In the genomic region with DNA sequence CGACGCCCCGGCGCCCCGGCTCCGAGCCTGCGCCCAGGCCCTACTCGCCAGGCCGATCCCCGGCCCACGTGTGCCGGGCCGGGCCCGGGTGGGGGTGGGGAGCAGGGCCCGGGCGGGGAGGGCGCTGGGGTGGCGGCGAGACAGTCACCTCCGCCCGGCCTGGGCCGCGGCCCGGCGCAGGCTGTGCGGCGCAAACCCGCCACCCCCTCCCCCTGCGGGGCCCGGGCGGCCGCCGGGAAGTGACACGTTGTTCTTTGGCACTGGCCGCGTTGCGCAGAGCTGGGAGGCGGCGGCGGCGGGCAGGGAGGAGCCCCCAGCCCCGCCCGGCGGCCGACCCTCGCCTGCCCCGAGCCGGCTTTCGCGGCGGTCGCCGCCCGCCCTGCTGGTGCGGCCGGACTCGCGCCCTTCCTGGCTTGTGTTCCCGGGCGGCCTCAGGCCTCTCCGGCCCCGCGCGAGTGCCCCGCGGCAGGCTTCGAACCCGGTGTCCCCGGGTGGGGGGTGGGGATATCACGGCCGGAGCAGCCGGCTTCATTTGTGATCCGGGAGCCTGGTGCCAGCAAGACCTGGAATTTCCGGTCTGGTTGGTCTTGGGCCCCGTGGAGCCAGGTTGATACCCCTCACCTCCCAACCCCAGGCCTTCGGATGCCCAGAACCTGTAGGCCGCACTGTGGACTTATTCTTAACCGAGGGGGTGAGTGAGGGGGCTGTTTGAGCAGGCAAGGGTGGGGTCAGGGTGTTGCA, we compare ENCODE assay signal across 8 mouse cellular contexts. TPM values are rescaled to one million over a fixed set of nuclear protein-coding genes. Genes with fewer than 3 reads are reported as not detected.
DNase-seq lines count a peak whose midpoint lies in the region; ATAC-seq lines count a peak whose summit lies in the region.

No protein-coding gene starts in this region.

- H3K27ac ChIP-seq in forebrain, embryonic 15.5 days (replicated peaks), result peak overlapping the region; percentile 89
- peak overlapping the region; percentile 83 for H3K27ac ChIP-seq in hindbrain, embryonic 11.5 days (ENCODE audit: low read depth, low read length)
- H3K27ac ChIP-seq in stomach, embryonic 15.5 days, result peak overlapping the region; percentile 95

- 0 out of 2 replicates have a peak, but pooled peaks have one; percentile 5 for ATAC-seq in cerebellum, adult (ENCODE audit: insufficient number of reproducible peaks, low FRiP score, low TSS enrichment)
- peak; percentile 4; the same call in 1 of the 2 replicates for ATAC-seq in forebrain, embryonic 15.5 days (replicated peaks)
- peak; percentile 88 for ATAC-seq in hindbrain, embryonic 11.5 days (ENCODE audit: low FRiP score)
- peak; percentile 12 for ATAC-seq in megakaryocyte progenitor cell, adult 5-6 weeks (replicated peaks; ENCODE audit: poor library complexity)
- peak; percentile 68 for ATAC-seq in stomach, embryonic 15.5 days (ENCODE audit: insufficient read depth, low FRiP score, low read depth)

- H3K9ac ChIP-seq in forebrain, embryonic 15.5 days (replicated peaks), result peak overlapping the region; percentile 80
- H3K9ac ChIP-seq in hindbrain, embryonic 11.5 days (ENCODE audit: low read depth, low read length), result peak overlapping the region; percentile 95
- peak overlapping the region; percentile 78 for H3K9ac ChIP-seq in stomach, embryonic 15.5 days

- H3K27me3 ChIP-seq in forebrain, embryonic 15.5 days, result no peaks in the 10 kb centered on the region
- no peaks in the 10 kb centered on the region for H3K27me3 ChIP-seq in hindbrain, embryonic 11.5 days (ENCODE audit: control insufficient read depth, insufficient read depth, low read length)
- no peaks in the 10 kb centered on the region for H3K27me3 ChIP-seq in stomach, embryonic 15.5 days (replicated peaks)

- H3K4me3 ChIP-seq in forebrain, embryonic 15.5 days, result peak overlapping the region; percentile 87
- peak overlapping the region; percentile 98 for H3K4me3 ChIP-seq in hindbrain, embryonic 11.5 days (ENCODE audit: low read depth, low read length)
- H3K4me3 ChIP-seq in stomach, embryonic 15.5 days (replicated peaks), result peak overlapping the region; percentile 88

- peak overlapping the region; percentile 59 for H3K4me2 ChIP-seq in forebrain, embryonic 15.5 days (replicated peaks)
- H3K4me2 ChIP-seq in hindbrain, embryonic 11.5 days (replicated peaks; ENCODE audit: low read depth, low read length), result peak overlapping the region; percentile 92
- H3K4me2 ChIP-seq in stomach, embryonic 15.5 days, result peak overlapping the region; percentile 89

- peaks cover 29% of the 10 kb centered on the region for H3K4me1 ChIP-seq in forebrain, embryonic 15.5 days
- H3K4me1 ChIP-seq in hindbrain, embryonic 11.5 days (replicated peaks; ENCODE audit: control insufficient read depth, insufficient read depth, low read length), result peaks cover 4% of the 10 kb centered on the region
- peaks cover 21% of the 10 kb centered on the region for H3K4me1 ChIP-seq in stomach, embryonic 15.5 days

- DNase-seq in heart, adult 18-20 months, result peak; percentile 72 to 84
- DNase-seq in heart, adult 11 months, result no peak
- peak; percentile 49 for DNase-seq in hindbrain, embryonic 11.5 days (ENCODE audit: low spot score)
- DNase-seq in layer of hippocampus, postnatal 25 days (ENCODE audit: extremely low spot score in 1 of 2, low spot score in 1 of 2), result peak; percentile 18 to 29

- WGBS in forebrain, embryonic 15.5 days, result under 1% methylated on average over 48 of the region's 78 CpGs
- WGBS in hindbrain, embryonic 11.5 days, result 0% methylated on average over 38 of the region's 78 CpGs
- 0% methylated on average over 56 of the region's 78 CpGs for WGBS in stomach, embryonic 15.5 days

- H3K9me3 ChIP-seq in forebrain, embryonic 15.5 days, result no peaks in the 10 kb centered on the region
- no peaks in the 10 kb centered on the region for H3K9me3 ChIP-seq in hindbrain, embryonic 11.5 days (ENCODE audit: control insufficient read depth, low read length)
- no peaks in the 10 kb centered on the region for H3K9me3 ChIP-seq in stomach, embryonic 15.5 days

- peaks cover 28% of the 10 kb centered on the region for H3K36me3 ChIP-seq in forebrain, embryonic 15.5 days
- H3K36me3 ChIP-seq in hindbrain, embryonic 11.5 days (ENCODE audit: control insufficient read depth, insufficient read depth, low read length), result peaks cover 13% of the 10 kb centered on the region; the same call in 1 of the 2 replicates
- peaks cover 30% of the 10 kb centered on the region for H3K36me3 ChIP-seq in stomach, embryonic 15.5 days

RNA-seq across cellular contexts. Expression of a gene that starts 5.0 kb away (rescaled TPM):
- 100 to 1,000 TPM; 403 to 412 TPM for total RNA-seq in heart, adult 18-20 months (2021)
- 137 and 140 TPM in 2 replicates for polyA plus RNA-seq in forebrain, embryonic 15.5 days (2015; fragmentation: Nextera tagmentation; extraction: Ambion mirVana)
- 140 and 173 TPM in 2 replicates for polyA plus RNA-seq in hindbrain, embryonic 11.5 days (2014; fragmentation: Nextera tagmentation; extraction: Ambion mirVana)
- 100 to 1,000 TPM; 289 to 306 TPM for total RNA-seq in layer of hippocampus, postnatal 25 days (2021)
- total RNA-seq in megakaryocyte progenitor cell, adult 5-6 weeks (2015), result 164 and 172 TPM in 2 replicates
- total RNA-seq in megakaryocyte progenitor cell, adult 5-6 weeks (2017), result 305 and 366 TPM in 2 replicates
- polyA plus RNA-seq in stomach, embryonic 15.5 days (2015; fragmentation: Nextera tagmentation; extraction: Ambion mirVana), result 168 and 190 TPM in 2 replicates

RNA-seq across cellular contexts. Expression of a gene that starts 19.9 kb away (rescaled TPM):
- total RNA-seq in heart, adult 18-20 months (2021), result 10 to 100 TPM; 19.8 to 31.3 TPM
- 51.8 and 54.4 TPM in 2 replicates for polyA plus RNA-seq in forebrain, embryonic 15.5 days (2015; fragmentation: Nextera tagmentation; extraction: Ambion mirVana)
- polyA plus RNA-seq in hindbrain, embryonic 11.5 days (2014; fragmentation: Nextera tagmentation; extraction: Ambion mirVana), result 11.2 and 11.8 TPM in 2 replicates
- 100 to 1,000 TPM; 489 to 490 TPM for total RNA-seq in layer of hippocampus, postnatal 25 days (2021)
- total RNA-seq in megakaryocyte progenitor cell, adult 5-6 weeks (2015), result not detected in 2 replicates
- total RNA-seq in megakaryocyte progenitor cell, adult 5-6 weeks (2017), result 0.17 TPM in 1 of 2 replicates, not detected in the other
- polyA plus RNA-seq in stomach, embryonic 15.5 days (2015; fragmentation: Nextera tagmentation; extraction: Ambion mirVana), result 8.5 and 9.1 TPM in 2 replicates

RNA-seq across cellular contexts. Expression of a gene that starts 21.7 kb away (rescaled TPM):
- total RNA-seq in heart, adult 18-20 months (2021), result 100 to 1,000 TPM; 208 to 217 TPM
- polyA plus RNA-seq in forebrain, embryonic 15.5 days (2015; fragmentation: Nextera tagmentation; extraction: Ambion mirVana), result 379 and 388 TPM in 2 replicates
- polyA plus RNA-seq in hindbrain, embryonic 11.5 days (2014; fragmentation: Nextera tagmentation; extraction: Ambion mirVana), result 427 and 504 TPM in 2 replicates
- 100 to 1,000 TPM; 220 to 240 TPM for total RNA-seq in layer of hippocampus, postnatal 25 days (2021)
- total RNA-seq in megakaryocyte progenitor cell, adult 5-6 weeks (2015), result 113 and 133 TPM in 2 replicates
- 201 and 230 TPM in 2 replicates for total RNA-seq in megakaryocyte progenitor cell, adult 5-6 weeks (2017)
- polyA plus RNA-seq in stomach, embryonic 15.5 days (2015; fragmentation: Nextera tagmentation; extraction: Ambion mirVana), result 265 and 291 TPM in 2 replicates

RNA-seq across cellular contexts. Expression of a gene that starts 43.5 kb away (rescaled TPM):
- under 1 TPM; 0.49 to 0.72 TPM for total RNA-seq in heart, adult 18-20 months (2021)
- polyA plus RNA-seq in forebrain, embryonic 15.5 days (2015; fragmentation: Nextera tagmentation; extraction: Ambion mirVana), result 11.9 and 12.7 TPM in 2 replicates
- polyA plus RNA-seq in hindbrain, embryonic 11.5 days (2014; fragmentation: Nextera tagmentation; extraction: Ambion mirVana), result 3.1 and 3.5 TPM in 2 replicates
- 10 to 100 TPM; 24.8 to 30.6 TPM for total RNA-seq in layer of hippocampus, postnatal 25 days (2021)
- 0.20 and 0.32 TPM in 2 replicates for total RNA-seq in megakaryocyte progenitor cell, adult 5-6 weeks (2015)
- total RNA-seq in megakaryocyte progenitor cell, adult 5-6 weeks (2017), result 0.71 TPM in 1 of 2 replicates, not detected in the other
- polyA plus RNA-seq in stomach, embryonic 15.5 days (2015; fragmentation: Nextera tagmentation; extraction: Ambion mirVana), result 2.0 and 2.7 TPM in 2 replicates

RNA-seq across cellular contexts. Expression of a gene that starts 44.3 kb away (rescaled TPM):
- 10 to 100 TPM; 11.0 to 13.1 TPM for total RNA-seq in heart, adult 18-20 months (2021)
- polyA plus RNA-seq in forebrain, embryonic 15.5 days (2015; fragmentation: Nextera tagmentation; extraction: Ambion mirVana), result 86.4 and 96.1 TPM in 2 replicates
- 103 and 105 TPM in 2 replicates for polyA plus RNA-seq in hindbrain, embryonic 11.5 days (2014; fragmentation: Nextera tagmentation; extraction: Ambion mirVana)
- total RNA-seq in layer of hippocampus, postnatal 25 days (2021), result 10 to 100 TPM; 24.8 to 26.2 TPM
- 75.3 and 99.4 TPM in 2 replicates for total RNA-seq in megakaryocyte progenitor cell, adult 5-6 weeks (2015)
- total RNA-seq in megakaryocyte progenitor cell, adult 5-6 weeks (2017), result 75.1 and 78.2 TPM in 2 replicates
- 95.7 and 97.3 TPM in 2 replicates for polyA plus RNA-seq in stomach, embryonic 15.5 days (2015; fragmentation: Nextera tagmentation; extraction: Ambion mirVana)

Comparison
In these comparisons a context has a peak if more than half of its experiments do, and no peak if none do; other contexts are left out.
1. ATAC-seq: peak in every context shown above with its lines; median percentile 88 in hindbrain, embryonic 11.5 days; 68 in stomach, embryonic 15.5 days; 12 in megakaryocyte progenitor cell, adult 5-6 weeks; 5 in cerebellum, adult; 4 in forebrain, embryonic 15.5 days.
2. RNA of a gene that starts 19.9 kb away (total RNA-seq): 489 to 490 TPM in layer of hippocampus, postnatal 25 days and 19.8 to 31.3 TPM in heart, adult 18-20 months; 0.17 TPM in megakaryocyte progenitor cell, adult 5-6 weeks; every median in the first group is over 10 times any median in the second.
3. Peak in every context shown above with its lines, with median percentiles within 50 percentile points of each other: H3K27ac ChIP-seq, H3K4me2 ChIP-seq, H3K4me3 ChIP-seq and H3K9ac ChIP-seq.